Mouse (Mus musculus): ENCODE data around the gene Btn2a2.

DNA sequence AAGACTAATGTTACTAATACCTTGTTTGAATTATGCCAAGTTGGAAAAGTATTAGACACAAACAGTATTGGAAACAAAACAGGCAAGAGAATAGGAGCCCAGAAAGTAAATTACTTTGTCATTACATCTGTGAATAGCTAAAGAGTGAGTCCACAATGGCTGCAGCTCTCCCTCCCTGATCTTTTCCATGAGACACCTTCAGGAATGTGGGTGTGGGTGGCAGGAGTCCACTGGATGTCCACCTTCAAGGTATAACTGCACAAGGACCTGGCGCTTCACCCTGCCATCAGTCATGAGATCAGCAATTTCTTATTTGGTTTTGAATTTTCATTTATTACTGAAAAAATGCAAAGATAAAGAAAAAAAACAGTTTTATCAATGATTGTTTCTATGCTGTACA lies 22.4 kb downstream of the Btn2a2 start:
- TF ChIP-seq EP300 (IDR thresholded peaks at IDR 0.05), result no peak
- no peak for TF ChIP-seq CTCF (IDR thresholded peaks at IDR 0.05)
